Mouse (Mus musculus) spleen, postnatal 36 days (tissue): ENCODE results near the gene Atf6.
A peak's percentile ranks its signal among the peaks of the same experiment; 100 is the strongest.

Experiments used
- DNase-seq, 2 experiments: peaks; one replicate each; pipeline ENCODE4 v3.0.0; 2022; ENCODE audit warnings: low spot score in 2 of 2, mixed read lengths in 1 of 2

The Atf6 gene

GRCm38 (mm10) chr1:170867691-170868105, at the start of gene Atf6:
Atf6 (minus strand) TSS chr1:170867771.
- peak; percentile 89 to 93 for DNase-seq

DNA sequence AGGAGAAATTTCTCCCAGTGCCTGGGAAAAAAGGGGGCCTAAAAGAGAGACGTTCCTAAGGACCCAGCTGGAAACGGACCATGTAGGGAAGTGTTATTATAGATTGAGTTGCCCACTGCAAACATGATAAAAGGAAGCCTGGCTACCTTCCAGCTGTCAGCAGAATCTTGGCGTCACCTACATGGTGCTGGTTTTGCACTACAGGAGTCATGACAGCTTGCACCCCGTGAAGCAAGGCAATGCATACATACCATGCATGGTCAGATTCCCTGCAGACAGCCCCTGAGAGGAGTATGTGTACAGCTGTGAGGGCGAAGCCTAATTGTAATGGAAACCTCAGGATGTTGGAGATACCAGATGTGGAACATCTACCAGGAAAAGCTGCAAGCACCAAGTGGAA, 48.1 kb upstream of the Atf6 start:
- DNase-seq: no peak

- no peak for DNase-seq
These were observed 45.5 kb upstream of the Atf6 start, which contains the start of gene Fcrlb for GRCm38 (mm10) chr1:170912891-170913615. Fcrlb (minus strand) TSS chr1:170912941.

DNA sequence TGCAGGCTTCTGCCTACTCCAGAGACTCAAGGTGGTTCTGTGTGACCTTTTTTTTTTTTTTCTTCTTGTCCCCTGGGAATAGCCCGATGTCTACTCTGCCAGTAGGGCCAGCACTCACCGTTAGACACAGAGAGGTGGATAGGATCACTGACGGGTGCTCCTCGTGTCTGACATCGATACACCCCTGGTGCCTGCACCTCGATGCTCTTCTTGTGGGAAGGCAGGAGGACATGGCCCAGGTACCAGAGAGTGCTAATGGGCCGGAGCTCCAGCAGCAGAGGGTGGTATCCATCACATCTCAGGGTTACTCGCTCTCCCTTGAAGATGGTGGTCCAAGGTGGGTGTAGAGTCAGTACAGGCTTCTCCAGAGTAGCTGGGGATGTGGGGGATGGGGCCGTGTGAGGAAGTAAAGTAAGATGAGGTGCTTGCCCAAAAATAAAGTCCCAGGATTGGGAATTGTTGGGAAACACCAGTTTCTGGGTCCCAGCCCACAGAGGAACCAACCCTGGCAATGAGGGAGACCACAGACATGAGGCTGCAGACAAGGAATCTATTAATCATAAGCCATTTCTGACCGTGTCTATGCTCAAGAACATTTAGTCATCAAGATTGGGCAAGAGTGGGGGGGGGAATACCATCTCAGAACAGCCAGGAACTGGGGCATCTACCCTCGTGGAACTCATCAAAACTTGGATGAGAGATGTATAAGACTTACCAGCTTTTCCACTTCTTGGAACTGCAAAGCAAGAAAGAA, 44.5 kb upstream of the Atf6 start:
- DNase-seq: no peak

- DNase-seq: no peak
These were observed 40.8 kb upstream of the Atf6 start for GRCm38 (mm10) chr1:170908341-170908740.

- DNase-seq: peak; percentile 35 to 41
These were observed 40.1 kb upstream of the Atf6 start for GRCm38 (mm10) chr1:170907456-170908191.

GRCm38 (mm10) chr1:170907111-170907455, 39.5 kb upstream of the Atf6 start:
- no peak for DNase-seq

- DNase-seq: no peak
These were observed 35.9 kb upstream of the Atf6 start for GRCm38 (mm10) chr1:170903485-170903884.

GRCm38 (mm10) chr1:170901536-170902238, 34.1 kb upstream of the Atf6 start:
- DNase-seq: peak; percentile 80 to 87

DNA sequence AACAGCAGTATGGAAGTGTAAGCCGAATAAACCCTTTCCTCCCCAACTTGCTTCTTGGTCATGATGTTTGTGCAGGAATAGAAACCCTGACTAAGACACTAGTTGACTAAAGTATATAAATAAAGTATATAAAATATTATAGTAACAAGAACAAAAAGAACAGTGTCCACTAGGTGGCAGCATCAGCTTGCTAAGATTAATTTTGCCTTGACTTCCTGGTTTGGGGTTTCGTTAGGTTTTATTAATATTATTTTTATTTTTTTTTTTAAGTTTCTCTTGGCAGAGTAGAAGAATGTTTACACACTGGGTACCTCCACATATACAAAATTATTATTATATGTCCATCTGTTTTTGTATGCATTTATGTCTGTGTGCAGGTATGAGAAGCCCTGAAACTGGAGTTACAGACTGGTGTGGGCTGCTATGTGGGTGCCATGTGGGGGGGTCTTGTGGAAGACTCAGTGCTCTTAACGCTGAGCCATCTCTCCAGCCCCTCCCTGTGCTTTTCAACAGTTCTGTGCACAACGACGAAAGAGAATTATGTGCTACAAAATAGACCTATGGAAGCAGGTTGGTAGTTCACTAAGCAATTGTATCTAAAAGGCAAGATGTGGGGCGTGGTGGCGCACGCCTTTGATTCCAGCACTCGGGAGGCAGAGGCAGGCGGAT, 33.4 kb upstream of the Atf6 start:
- DNase-seq: peak; percentile 33 to 68

- peak; percentile 45 to 50 for DNase-seq
These were observed 31.0 kb upstream of the Atf6 start for GRCm38 (mm10) chr1:170898413-170899075.

- peak; percentile 12 to 27 for DNase-seq
These were observed 29.2 kb upstream of the Atf6 start for GRCm38 (mm10) chr1:170896651-170897281.

- DNase-seq: peak in 1 of 2 experiments; percentile 53
These were observed 27.3 kb upstream of the Atf6 start for GRCm38 (mm10) chr1:170894603-170895602.

GRCm38 (mm10) chr1:170892279-170892678, 24.7 kb upstream of the Atf6 start:
- no peak for DNase-seq

DNA sequence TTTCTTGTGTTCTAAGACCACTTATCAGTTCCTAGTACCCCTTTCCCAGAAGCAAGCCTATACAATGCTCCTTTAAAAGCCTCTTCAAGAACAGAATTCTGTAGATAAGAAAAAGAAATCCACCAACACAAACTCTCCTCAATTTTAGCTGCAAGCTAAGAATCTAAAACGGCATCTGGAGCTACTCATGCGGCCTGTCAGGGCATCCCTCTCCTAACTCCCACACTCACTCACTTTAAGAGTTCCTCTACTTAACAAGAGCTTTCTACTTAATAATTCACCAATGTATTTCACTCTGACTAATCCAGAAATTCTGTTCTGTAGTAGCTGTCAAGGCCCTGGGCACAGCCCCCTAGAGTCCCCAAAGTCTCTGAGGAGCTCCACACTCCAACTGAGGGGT, 24.1 kb upstream of the Atf6 start:
- DNase-seq: no peak

GRCm38 (mm10) chr1:170889310-170889709, 21.7 kb upstream of the Atf6 start:
- no peak for DNase-seq

DNA sequence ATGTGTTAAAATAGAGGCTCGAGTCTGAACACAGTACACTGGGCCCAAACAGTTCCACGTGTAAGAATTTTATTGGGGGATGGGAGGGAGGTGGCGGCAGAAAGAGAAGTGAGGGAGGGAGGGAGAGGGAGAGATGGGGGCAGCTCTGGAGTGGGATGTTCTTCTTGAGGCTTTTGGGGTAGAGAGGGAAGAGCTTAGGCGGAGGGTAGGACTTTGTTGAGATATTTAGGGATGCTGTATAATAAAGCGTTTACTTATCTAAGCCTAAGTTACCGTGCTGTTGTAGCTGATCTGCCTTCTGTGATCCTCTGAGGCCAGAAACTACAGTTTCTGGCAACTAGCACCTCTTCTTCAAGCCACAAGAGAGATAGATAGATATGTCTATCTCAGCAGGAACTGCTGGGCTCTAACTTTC, 18.5 kb upstream of the Atf6 start:
- DNase-seq: no peak

- peak; percentile 81 to 83 for DNase-seq
These were observed 17.5 kb upstream of the Atf6 start, which contains the start of the genes Gm26620 and Dusp12 for GRCm38 (mm10) chr1:170884978-170885561. Gm26620 (plus strand) TSS chr1:170885065. Dusp12 (minus strand) TSS chr1:170885540.
